Mouse (Mus musculus): ENCODE results near the gene Prkce.

Gene Prkce

GRCm38 (mm10) chr17:86420646-86421338 is 253.2 kb downstream of the Prkce start:
- DNase-seq = no peak

- no peak for DNase-seq
Measured at GRCm38 (mm10) chr17:86422023-86422422, 254.4 kb downstream of the Prkce start.

GRCm38 (mm10) chr17:86429877-86430276 is 262.3 kb downstream of the Prkce start:
- DNase-seq = no peak

- DNase-seq = no peak
Measured at GRCm38 (mm10) chr17:86433117-86433516, 265.5 kb downstream of the Prkce start.

GRCm38 (mm10) chr17:86433813-86434212 is 266.2 kb downstream of the Prkce start:
- DNase-seq = no peak

- no peak for DNase-seq
Measured at GRCm38 (mm10) chr17:86434781-86435180, 267.2 kb downstream of the Prkce start.

GRCm38 (mm10) chr17:86435570-86435969 is 268.0 kb downstream of the Prkce start:
- DNase-seq = no peak

GRCm38 (mm10) chr17:86435984-86436383 is 268.4 kb downstream of the Prkce start:
- no peak for DNase-seq

GRCm38 (mm10) chr17:86436583-86437370 is 269.2 kb downstream of the Prkce start:
- no peak for DNase-seq

- DNase-seq = no peak
Measured at GRCm38 (mm10) chr17:86437516-86438277, 270.1 kb downstream of the Prkce start.

- DNase-seq = no peak
Measured at GRCm38 (mm10) chr17:86438278-86438661, 270.7 kb downstream of the Prkce start.

- DNase-seq = no peak
Measured at GRCm38 (mm10) chr17:86438763-86439162, 271.2 kb downstream of the Prkce start.

GRCm38 (mm10) chr17:86441098-86441497 is 273.5 kb downstream of the Prkce start:
- no peak for DNase-seq

- no peak for DNase-seq
Measured at GRCm38 (mm10) chr17:86443886-86444285, 276.3 kb downstream of the Prkce start.

- DNase-seq = peak; percentile 96 to 98
Measured at GRCm38 (mm10) chr17:86444578-86445419, 277.2 kb downstream of the Prkce start.

- DNase-seq = no peak
Measured at GRCm38 (mm10) chr17:86445420-86445720, 277.8 kb downstream of the Prkce start.

GRCm38 (mm10) chr17:86445900-86446299 is 278.3 kb downstream of the Prkce start:
- no peak for DNase-seq

GRCm38 (mm10) chr17:86447101-86447598 is 279.6 kb downstream of the Prkce start:
- DNase-seq = peak; percentile 45 to 70

GRCm38 (mm10) chr17:86452934-86453333 is 285.3 kb downstream of the Prkce start:
- DNase-seq = no peak

GRCm38 (mm10) chr17:86453673-86454350 is 286.2 kb downstream of the Prkce start:
- no peak for DNase-seq

GRCm38 (mm10) chr17:86454351-86454706 is 286.7 kb downstream of the Prkce start:
- DNase-seq = no peak

- no peak for DNase-seq
Measured at GRCm38 (mm10) chr17:86456512-86456911, 288.9 kb downstream of the Prkce start.

Data from kidney, adult 8-10 months (tissue).